Mouse (Mus musculus): ENCODE data around the gene Gm8439. TPM values are rescaled to one million over a fixed set of nuclear protein-coding genes. Genes with fewer than 3 reads are reported as not detected.
"Not testable (repeated sequence)": the region's sequence is repeated elsewhere in the genome, so short reads cannot be mapped to it uniquely, and the experiment has no call there.

Gene Gm8439
- polyA plus RNA-seq, 1 experiment from 2014 or later, result not detected

DNA sequence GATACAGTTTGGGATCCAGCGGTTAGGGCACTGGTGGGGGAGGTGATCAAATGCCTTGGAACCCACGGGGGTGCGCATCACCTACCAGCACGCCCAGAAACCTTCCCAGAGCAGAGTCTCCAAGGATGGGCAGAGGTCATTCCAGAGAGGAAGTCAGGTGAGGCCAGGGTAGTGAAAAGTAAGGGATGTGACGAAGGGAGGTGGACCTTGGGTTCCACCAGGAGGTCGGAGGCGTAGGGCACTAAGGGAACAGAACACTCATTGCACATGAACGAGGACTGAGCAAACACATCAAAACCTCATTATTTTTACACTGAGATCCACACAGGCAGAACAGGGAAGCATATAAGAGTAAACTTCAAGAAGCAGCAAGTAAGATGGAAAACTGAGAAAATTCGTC, 6.8 kb upstream of the Gm8439 start:
- Histone ChIP-seq H3K27ac (ENCODE audit: poor library complexity, severe bottlenecking) (no peak overlapping the region), H3K27me3 (replicated peaks) (no peaks in the 10 kb centered on the region), H3K4me2 (no peak overlapping the region), H3K4me1 (replicated peaks) (no peaks in the 10 kb centered on the region), H3K4me3 (no peak overlapping the region), H3K9ac (no peak overlapping the region), H3K36me3 (no peaks in the 10 kb centered on the region), H3K9me3 (replicated peaks) (no peaks in the 10 kb centered on the region)
- no peak for ATAC-seq (ENCODE audit: insufficient number of reproducible peaks, low FRiP score)
- WGBS, result 82% methylated on average over 9 of the region's 9 CpGs

DNA sequence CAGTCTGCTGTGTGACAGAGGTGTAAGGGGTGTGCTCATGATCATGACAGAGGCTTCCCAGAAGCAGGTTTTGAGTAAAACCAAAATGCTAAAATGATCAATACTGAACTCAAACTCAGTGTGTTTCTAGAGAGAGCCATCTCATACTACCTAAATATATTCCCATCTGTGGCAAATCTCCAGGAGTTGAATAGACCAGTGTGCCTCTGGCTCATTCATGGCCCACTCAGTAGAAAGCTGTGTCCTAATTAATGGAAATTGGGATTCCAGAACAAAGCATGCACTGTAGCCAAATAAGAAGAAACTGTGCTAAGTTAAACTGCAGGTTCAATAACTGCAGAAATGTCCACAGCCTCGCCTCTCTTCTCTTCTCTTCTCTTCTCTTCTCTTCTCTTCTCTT, 1.6 kb upstream of the Gm8439 start:
- Histone ChIP-seq H3K27ac (ENCODE audit: poor library complexity, severe bottlenecking) (no peak overlapping the region), H3K9ac (no peak overlapping the region), H3K4me3 (no peak overlapping the region), H3K4me1 (replicated peaks) (peaks cover 8% of the 10 kb centered on the region), H3K9me3 (replicated peaks) (no peaks in the 10 kb centered on the region), H3K4me2 (no peak overlapping the region), H3K27me3 (replicated peaks) (peaks cover 13% of the 10 kb centered on the region), H3K36me3 (no peaks in the 10 kb centered on the region)
- no peak for ATAC-seq (ENCODE audit: insufficient number of reproducible peaks, low FRiP score)
- 64% methylated on average over 1 of the region's 1 CpGs for whole genome bisulfite sequencing

DNA sequence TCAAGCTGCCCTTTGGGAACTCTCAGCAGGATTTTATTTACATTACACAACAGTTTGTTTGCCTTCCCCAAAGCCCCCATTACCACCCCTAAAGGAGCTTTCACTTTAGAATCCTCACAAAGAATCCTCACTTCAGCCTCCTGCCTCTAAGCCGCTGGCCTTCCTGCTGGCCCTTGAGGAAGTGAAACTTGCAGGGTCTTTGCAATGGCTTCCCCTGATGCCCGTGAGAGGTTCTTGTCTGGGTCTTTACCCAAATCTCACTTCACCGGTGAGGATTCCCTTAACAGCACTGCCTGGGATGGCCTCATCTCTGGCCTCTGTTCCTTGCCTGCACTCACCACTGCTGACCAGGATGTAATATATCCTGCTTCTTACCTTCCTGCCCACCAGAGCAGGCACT, 525 bp downstream of the Gm8439 start:
- WGBS, result 18% methylated on average over 3 of the region's 3 CpGs
- ATAC-seq (ENCODE audit: insufficient number of reproducible peaks, low FRiP score), result no peak
- peaks cover 8% of the 10 kb centered on the region for H3K4me1 ChIP-seq (replicated peaks)
- H3K9me3 ChIP-seq (replicated peaks), result no peaks in the 10 kb centered on the region
- no peak overlapping the region for H3K27ac ChIP-seq (ENCODE audit: poor library complexity, severe bottlenecking)
- no peaks in the 10 kb centered on the region for H3K36me3 ChIP-seq
- no peak overlapping the region for H3K4me3 ChIP-seq
- H3K27me3 ChIP-seq (replicated peaks), result peaks cover 13% of the 10 kb centered on the region
- H3K9ac ChIP-seq, result no peak overlapping the region
- no peak overlapping the region for H3K4me2 ChIP-seq

- no peak overlapping the region for H3K4me2 ChIP-seq
- 35% methylated on average over 5 of the region's 5 CpGs for WGBS
- H3K27ac ChIP-seq (ENCODE audit: poor library complexity, severe bottlenecking), result no peak overlapping the region
Observed at GRCm38 (mm10) chr4:120589815-120590422, 1.4 kb downstream of the Gm8439 start.

GRCm38 (mm10) chr4:120590973-120591372, 2.4 kb downstream of the Gm8439 start:
- H3K4me2 ChIP-seq, result no peak overlapping the region
- H3K4me1 ChIP-seq (replicated peaks), result peaks cover 8% of the 10 kb centered on the region
- no peak overlapping the region for H3K9ac ChIP-seq
- no peaks in the 10 kb centered on the region for H3K9me3 ChIP-seq (replicated peaks)
- ATAC-seq (ENCODE audit: insufficient number of reproducible peaks, low FRiP score), result no peak
- WGBS, result 83% methylated on average over 4 of the region's 4 CpGs
- no peak overlapping the region for H3K27ac ChIP-seq (ENCODE audit: poor library complexity, severe bottlenecking)
- no peaks in the 10 kb centered on the region for H3K36me3 ChIP-seq
- H3K4me3 ChIP-seq, result no peak overlapping the region
- peaks cover 13% of the 10 kb centered on the region for H3K27me3 ChIP-seq (replicated peaks)

More at GRCm38 (mm10) chr4:120589815-120590422, 1.4 kb downstream of the Gm8439 start:
- H3K4me1 ChIP-seq (replicated peaks), result peaks cover 8% of the 10 kb centered on the region
- ATAC-seq (ENCODE audit: insufficient number of reproducible peaks, low FRiP score), result peak; percentile 78
- H3K27me3 ChIP-seq (replicated peaks), result peaks cover 13% of the 10 kb centered on the region
- no peaks in the 10 kb centered on the region for H3K9me3 ChIP-seq (replicated peaks)
- H3K4me3 ChIP-seq, result no peak overlapping the region
- H3K9ac ChIP-seq, result no peak overlapping the region
- H3K36me3 ChIP-seq, result no peaks in the 10 kb centered on the region

- H3K9ac ChIP-seq; H3K4me2 ChIP-seq; H3K27ac ChIP-seq (ENCODE audit: poor library complexity, severe bottlenecking); H3K4me1 ChIP-seq (replicated peaks); H3K36me3 ChIP-seq; ATAC-seq (ENCODE audit: insufficient number of reproducible peaks, low FRiP score); H3K27me3 ChIP-seq (replicated peaks); H3K4me3 ChIP-seq; H3K9me3 ChIP-seq (replicated peaks): not testable (repeated sequence)
- 80% methylated on average over 1 of the region's 1 CpGs for WGBS
Observed at GRCm38 (mm10) chr4:120596210-120596609, 7.7 kb downstream of the Gm8439 start.

GRCm38 (mm10) chr4:120598922-120599321, 10.4 kb downstream of the Gm8439 start:
- ATAC-seq (ENCODE audit: insufficient number of reproducible peaks, low FRiP score), result no peak
- Histone ChIP-seq H3K4me2 (no peak overlapping the region), H3K4me1 (replicated peaks) (peaks cover 5% of the 10 kb centered on the region), H3K36me3 (no peaks in the 10 kb centered on the region), H3K4me3 (no peak overlapping the region), H3K27me3 (replicated peaks) (no peaks in the 10 kb centered on the region), H3K9me3 (replicated peaks) (no peaks in the 10 kb centered on the region), H3K27ac (ENCODE audit: poor library complexity, severe bottlenecking) (no peak overlapping the region), H3K9ac (no peak overlapping the region)
- 23% methylated on average over 2 of the region's 2 CpGs for WGBS

GRCm38 (mm10) chr4:120601774-120602173, 13.2 kb downstream of the Gm8439 start:
- Histone ChIP-seq H3K9ac (no peak overlapping the region), H3K36me3 (no peaks in the 10 kb centered on the region), H3K27me3 (replicated peaks) (no peaks in the 10 kb centered on the region), H3K4me1 (replicated peaks) (peaks cover 5% of the 10 kb centered on the region), H3K27ac (ENCODE audit: poor library complexity, severe bottlenecking) (no peak overlapping the region), H3K4me2 (no peak overlapping the region), H3K9me3 (replicated peaks) (no peaks in the 10 kb centered on the region), H3K4me3 (no peak overlapping the region)
- ATAC-seq (ENCODE audit: insufficient number of reproducible peaks, low FRiP score), result no peak
- 88% methylated on average over 1 of the region's 1 CpGs for WGBS

GRCm38 (mm10) chr4:120602669-120603068, 14.1 kb downstream of the Gm8439 start:
- Histone ChIP-seq H3K9me3 (replicated peaks) (no peaks in the 10 kb centered on the region), H3K4me1 (replicated peaks) (peaks cover 5% of the 10 kb centered on the region), H3K9ac (no peak overlapping the region), H3K4me2 (no peak overlapping the region), H3K27ac (ENCODE audit: poor library complexity, severe bottlenecking) (no peak overlapping the region), H3K4me3 (no peak overlapping the region), H3K27me3 (replicated peaks) (no peaks in the 10 kb centered on the region), H3K36me3 (no peaks in the 10 kb centered on the region)
- WGBS, result 68% methylated on average over 3 of the region's 3 CpGs
- ATAC-seq (ENCODE audit: insufficient number of reproducible peaks, low FRiP score), result no peak

- H3K4me2 ChIP-seq, result no peak overlapping the region
- peaks cover 24% of the 10 kb centered on the region for H3K4me1 ChIP-seq (replicated peaks)
- H3K27me3 ChIP-seq (replicated peaks), result no peaks in the 10 kb centered on the region
- no peaks in the 10 kb centered on the region for H3K9me3 ChIP-seq (replicated peaks)
- H3K36me3 ChIP-seq, result no peaks in the 10 kb centered on the region
- no peak overlapping the region for H3K27ac ChIP-seq (ENCODE audit: poor library complexity, severe bottlenecking)
- H3K4me3 ChIP-seq, result no peak overlapping the region
- H3K9ac ChIP-seq, result no peak overlapping the region
- no peak for ATAC-seq (ENCODE audit: insufficient number of reproducible peaks, low FRiP score)
- 56% methylated on average over 2 of the region's 3 CpGs for WGBS
Observed at GRCm38 (mm10) chr4:120606941-120607340, 18.4 kb downstream of the Gm8439 start.

GRCm38 (mm10) chr4:120611005-120611404, 22.5 kb downstream of the Gm8439 start:
- H3K4me3 ChIP-seq, result no peak overlapping the region
- peaks cover 51% of the 10 kb centered on the region for H3K4me1 ChIP-seq (replicated peaks)
- peak overlapping the region; percentile 54; the same call in 1 of the 2 replicates for H3K27ac ChIP-seq (ENCODE audit: poor library complexity, severe bottlenecking)
- ATAC-seq (ENCODE audit: insufficient number of reproducible peaks, low FRiP score), result no peak
- WGBS, result 94% methylated on average over 3 of the region's 3 CpGs
- no peaks in the 10 kb centered on the region for H3K36me3 ChIP-seq
- no peaks in the 10 kb centered on the region for H3K9me3 ChIP-seq (replicated peaks)
- H3K27me3 ChIP-seq (replicated peaks), result no peaks in the 10 kb centered on the region
- H3K9ac ChIP-seq, result no peak overlapping the region
- H3K4me2 ChIP-seq, result no peak overlapping the region
